Mouse (Mus musculus) stomach, embryonic 14.5 days (tissue): ENCODE measurements around the gene Tmem240. TPM values are rescaled to one million over a fixed set of nuclear protein-coding genes. Genes with fewer than 3 reads are reported as not detected.

Source experiments
- ATAC-seq: fragments of 200-750 bp; cut with Nextera tagmentation; 2 replicates; pipeline ENCODE4 v1.8.0; 2017; ENCODE audit warnings: low read depth, moderate TSS enrichment; ENCODE audit not compliant: insufficient number of reproducible peaks, insufficient read depth, low FRiP score
- H3K27ac ChIP-seq: fragments of 300-500 bp; sonication (generic); 2 replicates; pipeline ENCODE4 v1.5.1; 2014; ENCODE audit warnings: mild to moderate bottlenecking, low read length, moderate library complexity, mixed read lengths
- H3K27me3 ChIP-seq: fragments of 300-500 bp; sonication (generic); 2 replicates; pipeline ENCODE4 v1.6.1; 2014; ENCODE audit warnings: low read length, control low read depth, mixed read lengths; ENCODE audit not compliant: control insufficient read depth, insufficient read depth
- H3K36me3 ChIP-seq: fragments of 300-500 bp; sonication (generic); 2 replicates; pipeline ENCODE4 v1.6.1; 2014; ENCODE audit warnings: mild to moderate bottlenecking, control low read depth, low read length, moderate library complexity, mixed read lengths; ENCODE audit not compliant: control insufficient read depth, insufficient read depth
- H3K4me1 ChIP-seq: fragments of 300-500 bp; sonication (generic); 2 replicates; pipeline ENCODE4 v1.6.1; 2014; ENCODE audit warnings: low read length, control low read depth, mixed read lengths; ENCODE audit not compliant: control insufficient read depth, insufficient read depth
- H3K4me2 ChIP-seq: fragments of 300-500 bp; sonication (generic); replicated peaks from 2 replicates; pipeline ENCODE4 v1.6.1; 2014; ENCODE audit warnings: low read depth, low read length, control low read depth
- H3K4me3 ChIP-seq: fragments of 300-500 bp; sonication (generic); 2 replicates; pipeline ENCODE4 v1.5.1; 2014; ENCODE audit warnings: low read depth, low read length, control low read depth
- H3K9ac ChIP-seq: fragments of 300-500 bp; sonication (generic); replicated peaks from 2 replicates; pipeline ENCODE4 v1.6.1; 2014; ENCODE audit warnings: low read depth, mild to moderate bottlenecking, control low read depth, low read length, moderate library complexity, mixed read lengths
- H3K9me3 ChIP-seq: fragments of 300-500 bp; sonication (generic); 2 replicates; pipeline ENCODE4 v1.6.1; 2016; ENCODE audit warnings: low read depth, low read length, control low read depth; ENCODE audit not compliant: control insufficient read depth
- WGBS: fragments of 180-500 bp; shearing (Covaris S2); extraction: QIAGEN DNeasy Blood & Tissue Kit; methylation state at CpG from one replicate; pipeline ENCODE4 v1.1.7; 2014; 5-methylcytosine and 5-hydroxymethylcytosine counted together
- polyA plus RNA-seq: library from polyadenylated mRNA; unstranded; fragments of >200 nt; fragmentation: Nextera tagmentation; extraction: Ambion mirVana; gene quantifications from 2 replicates; pipeline ENCODE4 v1.2.1, GENCODE M21; 2014

Gene Tmem240
- polyA plus RNA-seq, 1 experiment from 2014 or later, result 0.56 TPM

DNA sequence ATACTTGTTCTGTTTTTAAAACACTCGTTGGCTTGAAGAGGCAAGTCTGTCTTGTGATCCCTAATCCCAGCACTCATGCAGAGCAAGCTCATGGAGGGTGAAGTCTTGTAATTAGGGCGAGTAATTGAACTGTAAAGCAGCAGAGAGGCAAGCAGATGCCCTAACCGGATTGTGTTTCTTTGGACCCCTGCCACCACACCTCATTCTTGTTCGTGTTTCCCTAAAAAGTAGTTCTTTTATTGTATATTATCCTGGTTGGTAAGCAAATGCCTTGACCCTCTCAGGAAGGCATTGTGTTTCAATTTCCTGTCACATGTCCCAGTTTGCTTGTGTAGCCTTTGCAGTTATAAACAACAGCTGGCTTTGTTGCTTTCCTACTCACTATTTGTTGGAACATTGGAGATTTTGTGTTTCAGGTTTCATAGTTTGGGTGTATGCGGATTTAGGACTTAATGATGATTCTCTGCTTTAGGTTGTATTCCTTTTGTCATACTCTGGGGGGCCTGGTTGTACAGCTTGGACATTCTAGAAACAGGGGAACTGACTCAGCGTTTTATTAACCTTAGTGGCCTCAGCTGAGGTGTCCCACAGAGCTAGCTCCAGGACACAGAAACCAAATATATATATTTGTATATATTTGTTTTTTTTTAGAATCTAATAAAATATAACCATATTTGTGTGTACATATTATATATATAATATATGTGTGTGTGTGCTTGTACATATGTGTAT is 23.9 kb upstream of the Tmem240 start:
- ATAC-seq, result no peak
- Histone ChIP-seq H3K9ac (no peak overlapping the region), H3K27ac (0 out of 2 replicates have a peak overlapping the region, but pooled peaks have one; percentile 21), H3K36me3 (peaks cover 3% of the 10 kb centered on the region), H3K4me1 (peaks cover 18% of the 10 kb centered on the region; the same call in 1 of the 2 replicates), H3K4me3 (no peak overlapping the region), H3K27me3 (no peaks in the 10 kb centered on the region), H3K9me3 (no peaks in the 10 kb centered on the region), H3K4me2 (no peak overlapping the region)
- 68% methylated on average over 6 of the region's 6 CpGs for WGBS

DNA sequence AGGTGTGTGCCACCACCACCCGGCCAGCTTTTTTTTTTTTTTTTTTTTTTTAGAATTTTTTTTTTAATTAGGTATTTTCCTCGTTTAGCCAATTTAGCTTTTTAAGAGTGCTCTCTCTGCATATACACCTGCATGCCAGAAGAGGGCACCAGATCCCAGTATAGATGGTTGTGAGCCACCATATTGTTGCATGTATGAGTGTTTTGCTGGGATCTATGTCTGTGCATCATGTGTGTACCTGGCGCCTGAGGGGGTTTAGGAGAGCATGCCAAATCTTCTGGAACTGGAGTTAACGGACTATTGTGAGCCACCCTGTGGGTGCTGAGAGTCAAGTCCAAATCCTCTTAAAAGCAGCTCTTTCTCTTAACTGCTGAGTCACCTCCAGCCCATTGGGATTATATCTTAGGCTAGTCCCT is 12.9 kb upstream of the Tmem240 start:
- 61% methylated on average over 4 of the region's 4 CpGs for WGBS
- ATAC-seq, result no peak

DNA sequence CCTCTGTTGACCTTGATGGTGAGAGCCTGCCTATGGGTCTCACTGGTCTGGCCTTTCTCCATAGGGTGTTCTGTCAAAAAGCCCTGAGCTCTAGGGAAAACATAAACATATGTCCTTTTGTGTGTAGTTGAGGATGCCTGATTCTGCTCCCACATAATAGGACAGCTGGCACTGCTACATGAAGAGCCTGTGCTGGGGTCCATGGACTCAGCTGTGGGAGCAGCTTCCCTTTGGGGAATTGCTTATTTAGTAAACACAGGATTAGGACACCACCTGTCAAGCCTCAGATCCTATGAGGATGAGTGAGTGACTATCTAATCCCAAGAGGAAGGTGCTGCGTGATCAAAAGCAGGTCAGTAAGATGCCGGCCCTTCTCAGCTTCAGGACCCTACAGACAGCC is 6.6 kb upstream of the Tmem240 start:
- H3K4me3 ChIP-seq, result no peak overlapping the region
- no peak overlapping the region for H3K9ac ChIP-seq
- peaks cover 15% of the 10 kb centered on the region for H3K36me3 ChIP-seq
- 78% methylated on average over 2 of the region's 2 CpGs for WGBS
- no peaks in the 10 kb centered on the region for H3K27me3 ChIP-seq
- ATAC-seq, result no peak
- H3K4me2 ChIP-seq, result no peak overlapping the region
- H3K4me1 ChIP-seq, result no peaks in the 10 kb centered on the region
- H3K27ac ChIP-seq, result no peak overlapping the region
- H3K9me3 ChIP-seq, result no peaks in the 10 kb centered on the region

More for the DNA sequence above, 12.9 kb upstream of the Tmem240 start:
- Histone ChIP-seq H3K36me3 (peaks cover 13% of the 10 kb centered on the region; the same call in 1 of the 2 replicates), H3K4me3 (no peak overlapping the region), H3K27ac (no peak overlapping the region), H3K4me1 (no peaks in the 10 kb centered on the region), H3K27me3 (no peaks in the 10 kb centered on the region), H3K9me3 (no peaks in the 10 kb centered on the region), H3K9ac (no peak overlapping the region), H3K4me2 (no peak overlapping the region)

DNA sequence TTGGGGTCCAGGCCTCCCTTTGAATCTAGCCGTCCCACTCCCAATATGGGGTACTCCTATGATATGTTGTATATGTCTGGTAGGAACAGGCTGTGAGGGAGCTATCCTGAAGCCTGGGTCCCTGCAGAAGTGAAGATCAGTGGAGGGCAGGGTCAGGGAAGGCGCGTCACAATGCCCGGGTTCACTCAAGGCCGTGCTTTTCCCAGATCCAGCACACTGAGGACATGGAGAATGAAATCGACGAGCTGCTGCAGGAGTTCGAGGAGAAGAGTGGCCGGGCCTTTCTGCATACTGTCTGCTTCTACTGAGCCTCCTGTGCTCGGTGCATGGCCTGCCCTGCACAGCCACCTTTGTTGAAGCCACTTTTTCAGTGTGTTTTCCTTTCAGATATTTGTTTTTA is 1.3 kb upstream of the Tmem240 start:
- Histone ChIP-seq H3K9ac (no peak overlapping the region), H3K4me1 (peaks cover 7% of the 10 kb centered on the region), H3K4me2 (no peak overlapping the region), H3K27ac (no peak overlapping the region; the same call in 1 of the 2 replicates), H3K36me3 (peaks cover 9% of the 10 kb centered on the region), H3K4me3 (no peak overlapping the region), H3K27me3 (no peaks in the 10 kb centered on the region), H3K9me3 (no peaks in the 10 kb centered on the region)
- no peak for ATAC-seq
- 85% methylated on average over 10 of the region's 10 CpGs for WGBS

DNA sequence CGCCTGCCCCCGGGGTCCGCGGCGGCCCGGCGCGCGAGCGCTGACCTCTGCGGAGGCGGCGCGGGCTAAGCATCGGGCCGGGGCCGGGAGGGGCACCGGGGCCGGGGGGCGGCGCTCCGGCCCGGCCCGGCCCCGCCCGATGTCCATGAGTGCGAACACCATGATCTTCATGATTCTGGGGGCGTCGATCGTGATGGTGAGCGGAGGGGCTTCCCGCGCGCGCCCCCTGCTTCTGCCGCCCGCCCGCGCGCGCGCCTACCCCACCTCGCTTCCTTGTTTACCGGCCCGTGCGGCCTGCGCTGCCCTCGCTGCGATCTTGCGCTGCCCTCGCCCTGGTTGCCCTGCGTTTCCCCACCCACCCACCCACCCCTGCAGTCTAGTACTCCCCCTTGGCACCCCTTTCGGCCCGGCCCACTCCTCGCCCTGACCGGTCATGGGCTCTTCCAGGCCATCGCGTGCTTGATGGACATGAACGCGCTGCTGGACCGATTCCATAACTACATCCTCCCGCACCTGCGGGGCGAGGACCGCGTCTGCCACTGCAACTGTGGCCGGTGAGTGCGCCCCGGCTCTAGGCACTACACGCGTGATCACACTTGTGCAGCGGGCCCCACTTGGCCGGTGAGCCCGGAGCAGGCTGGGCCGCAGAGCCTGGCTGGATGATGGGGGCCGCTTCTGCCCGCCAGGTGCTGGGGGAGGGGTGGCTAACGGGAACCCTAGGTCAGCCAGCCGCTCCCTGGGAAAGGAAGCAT is 527 bp downstream of the Tmem240 start:
- Histone ChIP-seq H3K27me3 (no peaks in the 10 kb centered on the region), H3K4me3 (peak overlapping the region; percentile 62), H3K9ac (peak overlapping the region; percentile 77), H3K27ac (peak overlapping the region; percentile 81), H3K4me1 (peaks cover 7% of the 10 kb centered on the region), H3K9me3 (no peaks in the 10 kb centered on the region), H3K4me2 (peak overlapping the region; percentile 58), H3K36me3 (peaks cover 9% of the 10 kb centered on the region)
- peak; percentile 71 for ATAC-seq
- WGBS, result 1% methylated on average over 55 of the region's 79 CpGs

- 66% methylated on average over 5 of the region's 5 CpGs for WGBS
- H3K4me2 ChIP-seq, result peak overlapping the region; percentile 58
- H3K9ac ChIP-seq, result peak overlapping the region; percentile 77
- no peaks in the 10 kb centered on the region for H3K27me3 ChIP-seq
- peaks cover 9% of the 10 kb centered on the region for H3K36me3 ChIP-seq
- peak overlapping the region; percentile 62 for H3K4me3 ChIP-seq
- ATAC-seq, result no peak
- no peaks in the 10 kb centered on the region for H3K9me3 ChIP-seq
- peaks cover 7% of the 10 kb centered on the region for H3K4me1 ChIP-seq
- no peak overlapping the region for H3K27ac ChIP-seq
Measured at GRCm38 (mm10) chr4:155735788-155736187, 1.2 kb downstream of the Tmem240 start.

GRCm38 (mm10) chr4:155736421-155736820 is 1.8 kb downstream of the Tmem240 start:
- no peak for ATAC-seq
- H3K27ac ChIP-seq, result no peak overlapping the region
- no peak overlapping the region for H3K9ac ChIP-seq
- no peak overlapping the region for H3K4me2 ChIP-seq
- no peak overlapping the region for H3K4me3 ChIP-seq
- peaks cover 15% of the 10 kb centered on the region for H3K36me3 ChIP-seq
- H3K4me1 ChIP-seq, result peaks cover 7% of the 10 kb centered on the region
- no peaks in the 10 kb centered on the region for H3K9me3 ChIP-seq
- 90% methylated on average over 5 of the region's 5 CpGs for WGBS
- H3K27me3 ChIP-seq, result no peaks in the 10 kb centered on the region

DNA sequence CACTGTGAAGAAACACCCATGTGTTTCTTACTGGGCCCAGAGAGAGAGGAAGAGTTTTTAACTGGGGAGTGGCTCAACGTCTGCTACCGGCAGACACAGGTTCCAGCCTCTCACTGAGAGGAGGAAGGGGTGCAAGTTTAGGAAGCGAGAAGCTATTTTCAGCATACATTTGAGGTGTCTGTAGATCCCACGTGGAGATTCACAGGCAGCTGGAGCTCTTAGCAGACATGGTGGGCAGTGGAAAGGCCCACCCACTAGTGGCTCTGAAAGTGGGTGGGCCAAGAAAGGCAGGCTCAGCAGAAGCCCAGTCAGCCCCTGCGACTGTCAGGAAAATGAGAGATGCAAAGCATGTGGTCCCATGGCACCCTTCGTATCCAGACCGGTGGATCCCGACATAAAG is 3.7 kb downstream of the Tmem240 start:
- Histone ChIP-seq H3K4me3 (no peak overlapping the region), H3K9me3 (no peaks in the 10 kb centered on the region), H3K27me3 (no peaks in the 10 kb centered on the region), H3K4me1 (peaks cover 7% of the 10 kb centered on the region), H3K4me2 (no peak overlapping the region), H3K27ac (no peak overlapping the region), H3K9ac (no peak overlapping the region), H3K36me3 (peaks cover 17% of the 10 kb centered on the region)
- no peak for ATAC-seq
- 45% methylated on average over 8 of the region's 8 CpGs for WGBS
